Mouse (Mus musculus) A20 (cell line): Measurements from ENCODE around the gene Tnf.

Experiments
- DNase-seq: peaks from one replicate; pipeline ENCODE4 v3.0.0-alpha.2; 2011; ENCODE audit warnings: low read depth, low spot score

Gene Tnf

DNA sequence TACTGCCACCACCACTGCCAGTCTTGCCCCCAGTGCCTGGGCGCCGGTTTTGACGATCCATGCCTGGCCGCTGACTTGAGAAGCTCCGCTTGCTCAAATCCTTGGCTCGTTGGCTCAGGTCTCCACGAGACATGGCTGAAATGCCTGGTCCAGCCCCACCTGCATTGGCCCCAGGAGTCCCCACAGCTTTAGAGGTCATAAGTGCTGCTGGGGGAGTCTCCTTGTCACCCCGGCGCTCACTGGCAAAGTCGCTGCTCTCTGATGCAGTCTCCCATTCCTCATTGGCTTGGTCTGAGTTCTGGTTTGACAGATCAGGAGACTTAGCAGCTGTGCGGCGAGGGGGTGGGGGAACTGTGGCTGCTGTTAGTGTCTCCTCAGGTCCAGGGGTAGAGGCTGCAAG, 46.4 kb downstream of the Tnf start:
- no peak for DNase-seq

- no peak for DNase-seq
Measured at GRCm38 (mm10) chr17:35154616-35155015, 47.2 kb downstream of the Tnf start.

DNA sequence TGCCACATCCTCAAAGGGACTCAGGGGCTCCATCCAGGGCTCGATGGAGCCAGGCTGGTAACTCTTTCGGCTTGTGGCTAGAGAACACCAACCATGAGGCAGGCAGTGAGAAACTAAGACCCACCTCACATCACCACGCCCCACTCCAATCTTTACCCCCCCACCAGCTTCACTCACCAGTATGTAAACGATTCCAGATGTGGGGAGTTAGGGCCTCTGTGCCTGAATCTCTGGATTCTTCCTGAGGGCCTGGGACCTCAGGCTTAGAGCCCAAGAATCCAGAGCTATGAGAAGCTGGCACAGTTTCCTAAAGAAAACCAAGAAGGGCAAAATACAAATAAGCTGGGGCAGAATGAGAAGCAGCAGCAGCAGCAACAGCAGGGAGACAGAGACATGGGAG, 47.9 kb downstream of the Tnf start:
- no peak for DNase-seq

GRCm38 (mm10) chr17:35153077-35153476, 48.7 kb downstream of the Tnf start:
- no peak for DNase-seq

GRCm38 (mm10) chr17:35152121-35152520, 49.7 kb downstream of the Tnf start:
- DNase-seq: no peak
